26 mouse cellular contexts compared by ENCODE assay signal in the genomic region with DNA sequence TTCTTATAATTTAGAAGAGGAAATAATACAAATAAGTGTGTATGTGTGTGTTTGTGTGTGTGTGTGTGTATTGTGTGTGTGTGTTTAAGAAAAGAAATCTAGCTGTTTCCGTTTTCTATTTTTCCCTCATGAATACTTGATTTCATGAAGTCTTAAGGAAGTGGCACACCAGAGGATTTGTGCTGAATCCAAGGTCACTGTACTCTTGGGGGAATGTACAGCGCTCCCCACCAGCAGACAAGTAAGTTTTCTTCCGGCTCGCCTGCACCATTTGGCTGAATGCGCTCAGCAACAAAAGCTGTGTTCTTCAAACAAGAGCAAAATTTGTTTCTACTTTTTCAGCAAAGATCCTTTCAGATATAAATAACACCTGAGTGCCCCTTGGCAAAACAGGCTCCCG.
DNase-seq lines count a peak whose midpoint lies in the region; ATAC-seq and TF ChIP-seq lines count a peak whose summit lies in the region.
"Had no signal": no experiment of that assay in that cellular context is flagged by ENCODE, and none has a peak within 500 bp of the region (broad histone marks: within the 10 kb centered on the region; RNA-seq: fewer than 3 reads in every experiment).

No protein-coding gene starts in this region.

- WGBS in forebrain, embryonic 13.5 days = 32% methylated on average over 6 of the region's 6 CpGs
- 75% methylated on average over 6 of the region's 6 CpGs for WGBS in forebrain, embryonic 10.5 days
- 29% methylated on average over 6 of the region's 6 CpGs for WGBS in forebrain, embryonic 14.5 days
- 38% methylated on average over 6 of the region's 6 CpGs for WGBS in midbrain, embryonic 14.5 days
- 78% methylated on average over 6 of the region's 6 CpGs for WGBS in intestine, postnatal 0 days

- no peaks in the 10 kb centered on the region for H3K27me3 ChIP-seq in forebrain, embryonic 13.5 days
- no peaks in the 10 kb centered on the region for H3K27me3 ChIP-seq in forebrain, embryonic 10.5 days (ENCODE audit: poor library complexity, severe bottlenecking)
- no peaks in the 10 kb centered on the region for H3K27me3 ChIP-seq in forebrain, embryonic 14.5 days (replicated peaks; ENCODE audit: control insufficient read depth, insufficient read depth, low read length)
- H3K27me3 ChIP-seq in midbrain, embryonic 14.5 days (ENCODE audit: control insufficient read depth, insufficient read depth, low read length) = no peaks in the 10 kb centered on the region
- no peaks in the 10 kb centered on the region for H3K27me3 ChIP-seq in intestine, postnatal 0 days (replicated peaks; ENCODE audit: control insufficient read depth, insufficient read depth, low read length)
- H3K27me3 ChIP-seq: liver, embryonic 15.5 days; lung, embryonic 15.5 days; megakaryocyte, embryonic 14.5 days; neural tube, embryonic 13.5 days; Patski; stomach, embryonic 15.5 days had no signal

- no peak overlapping the region for H3K9ac ChIP-seq in forebrain, embryonic 13.5 days
- no peak overlapping the region for H3K9ac ChIP-seq in forebrain, embryonic 14.5 days (ENCODE audit: low read length)
- H3K9ac ChIP-seq in midbrain, embryonic 14.5 days (replicated peaks; ENCODE audit: low read length) = no peak overlapping the region
- H3K9ac ChIP-seq in intestine, postnatal 0 days (ENCODE audit: low read depth, low read length) = no peak overlapping the region
- H3K9ac ChIP-seq: liver, embryonic 15.5 days; lung, embryonic 15.5 days; neural tube, embryonic 13.5 days; stomach, embryonic 15.5 days had no signal

- H3K27ac ChIP-seq in forebrain, embryonic 13.5 days = no peak overlapping the region
- H3K27ac ChIP-seq in forebrain, embryonic 10.5 days = no peak overlapping the region
- H3K27ac ChIP-seq in forebrain, embryonic 14.5 days (ENCODE audit: low read depth, low read length) = no peak overlapping the region
- H3K27ac ChIP-seq in midbrain, embryonic 14.5 days (replicated peaks; ENCODE audit: low read depth, low read length) = 0 out of 2 replicates have a peak overlapping the region, but pooled peaks have one; percentile 10
- no peak overlapping the region for H3K27ac ChIP-seq in intestine, postnatal 0 days (ENCODE audit: low read depth, low read length)
- H3K27ac ChIP-seq: gastrocnemius, adult 2 months; kidney, postnatal 0 days; liver, embryonic 15.5 days; lung, embryonic 15.5 days; neural tube, embryonic 13.5 days; stomach, embryonic 15.5 days had no signal

- H3K4me2 ChIP-seq in forebrain, embryonic 13.5 days = peak overlapping the region; percentile 6
- peak overlapping the region; percentile 14; the same call in 1 of the 2 replicates for H3K4me2 ChIP-seq in forebrain, embryonic 14.5 days (ENCODE audit: low read length)
- H3K4me2 ChIP-seq in midbrain, embryonic 14.5 days (ENCODE audit: low read length) = peak overlapping the region; percentile 17; the same call in 1 of the 2 replicates
- H3K4me2 ChIP-seq in intestine, postnatal 0 days (replicated peaks; ENCODE audit: low read depth) = no peak overlapping the region
- H3K4me2 ChIP-seq: liver, embryonic 15.5 days; lung, embryonic 15.5 days; neural tube, embryonic 13.5 days; stomach, embryonic 15.5 days had no signal

- no peak for DNase-seq in forebrain, embryonic 10.5 days (ENCODE audit: extremely low spot score, low spot score)
- peak; percentile 36 for DNase-seq in R1 (ENCODE audit: low read depth, low spot score)
- DNase-seq in forebrain, embryonic 14.5 days (ENCODE audit: low spot score) = peak; percentile 58
- peak; percentile 55 for DNase-seq in midbrain, embryonic 14.5 days
- DNase-seq in layer of hippocampus, postnatal 25 days (ENCODE audit: extremely low spot score in 1 of 2, low spot score in 1 of 2) = no peak
- no peak for DNase-seq in right cerebral cortex, adult 18-20 months
- DNase-seq: adrenal gland, adult 8-10 months; cerebellum, adult 9-11 months; gastrocnemius, adult 2 months; heart, postnatal 4 days; kidney, adult 11 months; left cerebral cortex, postnatal 4 days; liver; lung, postnatal 36 days; thymus, postnatal 25 days had no signal

- no peaks in the 10 kb centered on the region for H3K36me3 ChIP-seq in forebrain, embryonic 13.5 days (ENCODE audit: poor library complexity, severe bottlenecking)
- H3K36me3 ChIP-seq in forebrain, embryonic 10.5 days (replicated peaks) = no peaks in the 10 kb centered on the region
- no peaks in the 10 kb centered on the region for H3K36me3 ChIP-seq in forebrain, embryonic 14.5 days (ENCODE audit: control insufficient read depth, insufficient read depth, low read length)
- no peaks in the 10 kb centered on the region for H3K36me3 ChIP-seq in midbrain, embryonic 14.5 days (ENCODE audit: control insufficient read depth, insufficient read depth, low read length)
- no peaks in the 10 kb centered on the region for H3K36me3 ChIP-seq in intestine, postnatal 0 days (ENCODE audit: control insufficient read depth, insufficient read depth)
- H3K36me3 ChIP-seq: G1E; liver, embryonic 15.5 days; lung, embryonic 15.5 days; neural tube, embryonic 13.5 days; stomach, embryonic 15.5 days had no signal

- H3K4me1 ChIP-seq in forebrain, embryonic 13.5 days = peaks cover 12% of the 10 kb centered on the region
- peaks cover 13% of the 10 kb centered on the region for H3K4me1 ChIP-seq in forebrain, embryonic 10.5 days
- H3K4me1 ChIP-seq in forebrain, embryonic 14.5 days (ENCODE audit: control insufficient read depth, insufficient read depth, low read length) = peaks cover 6% of the 10 kb centered on the region
- peaks cover 10% of the 10 kb centered on the region; the same call in 1 of the 2 replicates for H3K4me1 ChIP-seq in midbrain, embryonic 14.5 days (ENCODE audit: control insufficient read depth, insufficient read depth, low read length)
- no peaks in the 10 kb centered on the region for H3K4me1 ChIP-seq in intestine, postnatal 0 days (replicated peaks; ENCODE audit: control insufficient read depth, insufficient read depth, low read length)
- H3K4me1 ChIP-seq: liver, embryonic 15.5 days; lung, embryonic 15.5 days; megakaryocyte, embryonic 14.5 days; stomach, embryonic 15.5 days had no signal

- H3K4me3 ChIP-seq in forebrain, embryonic 13.5 days = no peak overlapping the region
- no peak overlapping the region for H3K4me3 ChIP-seq in forebrain, embryonic 10.5 days
- no peak overlapping the region for H3K4me3 ChIP-seq in forebrain, embryonic 14.5 days (ENCODE audit: low read depth, low read length)
- no peak overlapping the region for H3K4me3 ChIP-seq in midbrain, embryonic 14.5 days (replicated peaks; ENCODE audit: low read depth, low read length)
- no peak overlapping the region for H3K4me3 ChIP-seq in intestine, postnatal 0 days (ENCODE audit: low read depth, low read length)
- H3K4me3 ChIP-seq: gastrocnemius, adult 2 months; liver, embryonic 15.5 days; lung, embryonic 15.5 days; megakaryocyte, embryonic 14.5 days; neural tube, embryonic 13.5 days; stomach, embryonic 15.5 days had no signal

- peak; percentile 61 for ATAC-seq in forebrain, embryonic 13.5 days
- ATAC-seq in forebrain, embryonic 14.5 days = peak; percentile 76
- no peak; the same call in 1 of the 2 replicates for ATAC-seq in midbrain, embryonic 14.5 days (ENCODE audit: low FRiP score, low TSS enrichment)
- ATAC-seq in intestine, postnatal 0 days = no peak
- ATAC-seq: activated CD4-positive, CD25-positive, alpha-beta regulatory T cell, adult 4 months; Patski had no signal

- no peak for TF ChIP-seq CTCF in intestine, postnatal 0 days (IDR thresholded peaks at IDR 0.05; ENCODE audit: low read depth)

- no peaks in the 10 kb centered on the region for H3K9me3 ChIP-seq in forebrain, embryonic 13.5 days (replicated peaks)
- no peaks in the 10 kb centered on the region for H3K9me3 ChIP-seq in forebrain, embryonic 10.5 days
- no peaks in the 10 kb centered on the region for H3K9me3 ChIP-seq in forebrain, embryonic 14.5 days (replicated peaks; ENCODE audit: control insufficient read depth, low read length)
- H3K9me3 ChIP-seq in midbrain, embryonic 14.5 days (ENCODE audit: control insufficient read depth, low read length) = no peaks in the 10 kb centered on the region
- H3K9me3 ChIP-seq in intestine, postnatal 0 days (ENCODE audit: control insufficient read depth) = no peaks in the 10 kb centered on the region
- H3K9me3 ChIP-seq: liver, embryonic 15.5 days; lung, embryonic 15.5 days; neural tube, embryonic 13.5 days; stomach, embryonic 15.5 days had no signal

Comparison
In these comparisons a context has a peak if more than half of its experiments do, and no peak if none do; other contexts are left out.
1. DNase-seq: peak in R1 (single experiment), forebrain, embryonic 14.5 days (single experiment) and midbrain, embryonic 14.5 days (single experiment); none in forebrain, embryonic 10.5 days (single experiment), layer of hippocampus, postnatal 25 days (0 of 2) and right cerebral cortex, adult 18-20 months (single experiment).
2. ATAC-seq: peak in forebrain, embryonic 13.5 days (single experiment) and forebrain, embryonic 14.5 days (single experiment); none in midbrain, embryonic 14.5 days (single experiment) and intestine, postnatal 0 days (single experiment).